Mouse (Mus musculus): ENCODE results near the gene Apeh. TPM values are rescaled to one million over a fixed set of nuclear protein-coding genes. Genes with fewer than 3 reads are reported as not detected.

The Apeh gene
- polyA plus RNA-seq, 1 experiment = 41.1 TPM

DNA sequence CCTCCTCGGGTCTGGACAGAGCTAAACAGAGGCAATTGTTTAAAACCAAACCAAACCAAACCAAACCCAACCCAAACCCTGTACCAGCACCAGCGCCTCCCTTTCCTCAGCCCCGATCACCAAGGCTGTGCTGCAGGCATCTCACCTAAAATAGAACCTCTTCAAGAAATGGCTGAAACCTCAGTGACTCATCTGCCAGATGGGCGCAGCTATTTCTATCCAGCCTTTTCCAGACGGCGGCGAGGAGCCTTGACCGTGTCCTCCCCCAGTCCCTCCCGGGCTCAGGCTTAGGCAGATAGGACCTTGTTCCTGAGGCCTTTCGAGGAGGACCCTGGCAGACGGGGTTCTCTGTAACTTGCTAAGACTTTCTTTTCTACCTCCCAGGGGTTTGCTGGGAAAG, 33.8 kb upstream of the Apeh start:
- H3K27ac ChIP-seq (replicated peaks; ENCODE audit: low read depth, low read length) = no peak overlapping the region
- no peaks in the 10 kb centered on the region for H3K4me1 ChIP-seq (ENCODE audit: control insufficient read depth, insufficient read depth, insufficient read length, low read length)
- no peak overlapping the region for H3K4me3 ChIP-seq (ENCODE audit: insufficient read depth, low read depth, low read length)

DNA sequence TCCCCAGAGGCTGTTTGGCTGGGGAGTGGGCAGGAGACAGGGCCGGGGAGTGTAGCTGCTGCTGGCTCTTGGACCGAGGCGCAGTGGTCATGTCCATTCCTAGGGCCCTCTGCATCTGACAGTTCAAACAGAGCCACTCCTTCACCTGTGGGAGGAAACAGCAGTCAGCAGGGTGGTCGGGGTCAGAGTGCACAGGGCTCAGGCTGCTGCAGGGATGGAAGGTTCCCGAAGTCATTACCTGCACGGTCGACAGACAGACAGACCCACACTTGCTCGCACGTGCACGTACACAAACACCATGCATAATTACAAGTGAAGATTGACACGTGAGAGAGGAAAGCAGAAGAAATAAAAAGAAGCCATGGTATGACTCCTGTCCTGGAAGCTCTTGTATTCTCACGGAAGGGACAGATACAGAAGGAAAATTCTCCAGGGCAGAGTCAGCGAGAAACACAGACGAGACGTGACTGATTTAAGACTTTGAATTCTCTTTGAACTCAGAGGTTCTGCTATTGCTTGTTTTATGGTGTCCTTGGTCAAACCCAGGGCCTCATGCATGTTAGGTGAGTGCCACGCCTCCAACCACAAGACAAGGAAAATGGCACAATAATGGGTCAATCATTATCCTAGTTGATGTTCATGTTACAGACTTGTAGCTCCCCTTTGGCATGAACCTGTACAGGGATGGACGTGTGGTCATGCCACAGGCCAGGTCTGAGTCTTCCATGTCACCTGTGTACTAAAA, 32.2 kb upstream of the Apeh start:
- H3K4me3 ChIP-seq (ENCODE audit: insufficient read depth, low read depth, low read length) = no peak overlapping the region
- no peak overlapping the region for H3K27ac ChIP-seq (replicated peaks; ENCODE audit: low read depth, low read length)
- H3K4me1 ChIP-seq (ENCODE audit: control insufficient read depth, insufficient read depth, insufficient read length, low read length) = no peaks in the 10 kb centered on the region; the same call in 1 of the 2 replicates

DNA sequence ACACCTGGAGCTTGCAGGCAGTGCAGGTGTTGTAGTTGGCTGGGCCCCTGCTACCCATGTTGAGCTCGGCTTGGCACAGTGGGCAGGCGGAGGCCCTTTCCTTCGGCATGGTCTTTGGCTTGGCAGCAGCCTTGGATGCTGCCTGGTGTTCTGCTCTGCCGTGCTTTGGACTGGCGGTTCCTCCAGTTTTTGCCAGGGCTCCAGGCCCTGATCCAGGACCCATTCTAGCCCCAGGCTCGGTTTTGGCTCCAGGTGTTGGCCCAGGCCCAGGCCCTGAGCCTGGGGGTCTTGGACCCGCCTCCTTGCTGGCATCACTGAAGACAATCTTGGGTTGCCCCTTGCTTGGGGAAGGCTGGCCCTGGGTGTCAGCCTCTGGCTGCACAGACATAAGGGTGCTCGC, 31.3 kb upstream of the Apeh start:
- Histone ChIP-seq H3K4me1 (ENCODE audit: control insufficient read depth, insufficient read depth, insufficient read length, low read length) (peaks cover 3% of the 10 kb centered on the region), H3K27ac (replicated peaks; ENCODE audit: low read depth, low read length) (no peak overlapping the region), H3K4me3 (ENCODE audit: insufficient read depth, low read depth, low read length) (no peak overlapping the region)

DNA sequence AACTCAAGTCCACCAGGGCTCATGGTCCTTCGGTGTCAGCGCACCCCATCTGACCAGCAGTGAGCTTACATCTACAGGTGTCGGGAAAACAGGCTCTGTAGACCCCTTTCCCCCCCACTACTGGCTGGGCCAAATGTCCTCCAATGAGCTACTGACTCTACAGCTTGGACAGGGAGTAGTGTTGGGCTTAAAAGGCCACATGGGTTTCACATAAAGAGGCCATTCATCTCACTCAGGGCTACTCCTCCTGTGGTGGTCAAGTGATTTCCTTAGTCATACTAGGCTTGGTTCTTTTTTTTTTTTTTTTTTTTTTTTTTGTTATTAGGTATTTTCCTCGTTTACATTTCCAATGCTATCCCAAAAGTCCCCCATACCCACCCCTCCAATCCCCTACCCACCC, 29.5 kb upstream of the Apeh start:
- Histone ChIP-seq H3K27ac (replicated peaks; ENCODE audit: low read depth, low read length) (no peak overlapping the region), H3K4me3 (ENCODE audit: insufficient read depth, low read depth, low read length) (no peak overlapping the region)

DNA sequence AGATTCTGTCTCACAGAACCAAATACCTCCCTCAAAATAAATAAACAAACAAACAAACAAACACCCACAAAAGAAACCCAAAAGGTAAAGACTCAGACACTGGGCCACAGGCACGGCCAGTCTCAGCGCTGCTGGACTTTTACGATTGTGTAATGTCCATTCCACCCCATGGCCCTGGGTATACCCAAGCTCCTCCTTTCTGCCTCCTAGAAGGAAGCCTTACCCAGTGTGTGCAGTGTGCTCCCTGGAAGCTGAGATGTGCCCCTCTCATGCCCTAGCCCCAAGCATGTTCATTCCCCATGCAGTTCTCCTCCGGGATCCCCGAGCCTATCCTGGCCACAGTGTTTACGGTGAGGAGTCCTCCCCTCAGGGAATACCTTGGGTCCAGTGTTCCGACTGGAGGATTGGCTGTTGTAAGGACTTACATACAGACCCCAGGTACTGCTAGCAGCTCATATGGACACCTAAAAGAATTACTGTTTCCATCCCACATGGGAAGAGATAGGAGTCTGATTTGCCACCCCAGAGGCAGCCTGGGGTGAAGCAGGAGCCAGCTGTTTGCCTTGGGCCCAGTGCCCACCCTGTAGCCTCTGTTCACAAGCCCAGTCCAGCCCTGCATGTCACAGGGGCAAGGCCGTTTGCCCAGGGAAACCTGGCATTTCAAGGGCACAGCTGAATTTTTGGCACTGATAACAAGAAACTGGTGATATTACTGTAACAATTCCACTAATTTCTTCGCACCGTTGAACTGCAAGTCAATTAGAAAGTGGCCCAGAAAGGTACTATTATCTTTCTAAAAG, 27.0 kb upstream of the Apeh start:
- Histone ChIP-seq H3K27ac (replicated peaks; ENCODE audit: low read depth, low read length) (peak overlapping the region; percentile 20; the same call in 1 of the 2 replicates), H3K4me1 (ENCODE audit: control insufficient read depth, insufficient read depth, insufficient read length, low read length) (peaks cover 13% of the 10 kb centered on the region), H3K4me3 (ENCODE audit: insufficient read depth, low read depth, low read length) (no peak overlapping the region)

More for the DNA sequence above, 29.5 kb upstream of the Apeh start:
- peaks cover 13% of the 10 kb centered on the region for H3K4me1 ChIP-seq (ENCODE audit: control insufficient read depth, insufficient read depth, insufficient read length, low read length)

DNA sequence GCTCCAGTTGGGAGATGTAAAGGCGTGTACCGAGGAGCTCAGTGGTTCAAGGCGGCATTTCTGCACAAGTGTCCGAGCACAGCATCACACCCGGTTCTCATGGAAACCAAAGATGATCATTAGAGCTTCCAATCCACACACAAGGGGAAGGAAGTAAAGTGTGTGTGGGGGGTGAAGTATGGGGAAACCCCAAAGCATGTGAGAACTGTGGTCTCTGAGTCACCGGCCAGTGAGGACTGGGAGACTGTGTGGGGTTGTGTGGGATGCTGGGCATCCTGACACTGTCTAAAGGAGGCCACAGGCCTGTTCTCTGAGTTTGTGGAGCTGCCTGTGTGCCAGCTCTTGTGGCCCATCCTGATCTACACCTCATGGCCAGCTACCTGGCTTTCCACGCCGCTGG, 26.3 kb upstream of the Apeh start:
- Histone ChIP-seq H3K4me1 (ENCODE audit: control insufficient read depth, insufficient read depth, insufficient read length, low read length) (peaks cover 13% of the 10 kb centered on the region), H3K27ac (replicated peaks; ENCODE audit: low read depth, low read length) (0 out of 2 replicates have a peak overlapping the region, but pooled peaks have one; percentile 20), H3K4me3 (ENCODE audit: insufficient read depth, low read depth, low read length) (no peak overlapping the region)

DNA sequence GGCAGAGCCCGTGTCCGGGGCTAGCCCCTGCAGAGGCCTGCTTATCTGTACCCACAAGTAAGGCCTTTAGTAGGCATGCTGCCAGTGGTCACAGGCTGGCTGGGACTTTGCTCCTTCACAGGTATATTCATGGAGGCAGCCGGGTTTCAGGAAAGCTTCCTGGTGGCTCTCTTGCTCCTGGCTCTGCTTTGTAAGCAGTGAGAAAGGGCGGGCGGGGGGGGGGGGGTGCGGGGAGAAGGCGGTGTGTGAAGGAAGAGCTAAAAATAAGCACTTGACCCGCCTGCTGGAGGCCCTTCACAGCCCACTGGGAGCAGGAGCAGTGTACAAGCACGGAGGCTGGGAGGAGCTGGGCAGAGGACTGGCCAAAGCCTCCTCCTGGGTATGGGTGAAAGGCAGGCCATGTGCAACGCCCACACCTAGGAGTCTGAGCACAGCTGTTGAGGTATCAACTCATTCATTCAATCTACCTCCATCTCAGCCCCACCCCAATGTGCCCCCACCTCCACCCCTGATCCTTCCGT, 25.5 kb upstream of the Apeh start:
- H3K4me3 ChIP-seq (ENCODE audit: insufficient read depth, low read depth, low read length) = no peak overlapping the region
- H3K27ac ChIP-seq (replicated peaks; ENCODE audit: low read depth, low read length) = peak overlapping the region; percentile 45; the same call in 1 of the 2 replicates
- peaks cover 13% of the 10 kb centered on the region for H3K4me1 ChIP-seq (ENCODE audit: control insufficient read depth, insufficient read depth, insufficient read length, low read length)

DNA sequence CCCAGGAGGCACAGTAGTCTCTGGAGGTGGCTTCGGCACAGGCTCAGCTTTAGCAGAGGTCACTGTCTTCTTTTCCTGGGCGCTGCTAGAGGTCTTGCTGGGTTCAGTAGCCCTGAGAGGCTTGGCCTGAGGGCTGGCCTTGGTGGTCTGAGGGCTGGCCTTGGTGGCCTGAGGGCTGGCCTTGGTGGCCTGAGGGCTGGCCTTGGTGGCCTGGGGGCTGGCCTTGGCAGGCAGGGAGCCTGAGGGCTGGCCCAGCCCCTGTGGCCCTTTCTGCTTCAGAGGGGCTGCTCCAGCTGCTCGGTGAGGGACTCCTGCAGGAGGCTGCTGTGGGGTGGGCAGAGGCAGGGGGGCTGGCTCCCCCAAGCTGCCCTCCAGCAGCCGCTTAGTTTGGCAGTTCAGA, 22.7 kb upstream of the Apeh start:
- Histone ChIP-seq H3K4me1 (ENCODE audit: control insufficient read depth, insufficient read depth, insufficient read length, low read length) (peaks cover 13% of the 10 kb centered on the region), H3K4me3 (ENCODE audit: insufficient read depth, low read depth, low read length) (no peak overlapping the region), H3K27ac (replicated peaks; ENCODE audit: low read depth, low read length) (no peak overlapping the region)

DNA sequence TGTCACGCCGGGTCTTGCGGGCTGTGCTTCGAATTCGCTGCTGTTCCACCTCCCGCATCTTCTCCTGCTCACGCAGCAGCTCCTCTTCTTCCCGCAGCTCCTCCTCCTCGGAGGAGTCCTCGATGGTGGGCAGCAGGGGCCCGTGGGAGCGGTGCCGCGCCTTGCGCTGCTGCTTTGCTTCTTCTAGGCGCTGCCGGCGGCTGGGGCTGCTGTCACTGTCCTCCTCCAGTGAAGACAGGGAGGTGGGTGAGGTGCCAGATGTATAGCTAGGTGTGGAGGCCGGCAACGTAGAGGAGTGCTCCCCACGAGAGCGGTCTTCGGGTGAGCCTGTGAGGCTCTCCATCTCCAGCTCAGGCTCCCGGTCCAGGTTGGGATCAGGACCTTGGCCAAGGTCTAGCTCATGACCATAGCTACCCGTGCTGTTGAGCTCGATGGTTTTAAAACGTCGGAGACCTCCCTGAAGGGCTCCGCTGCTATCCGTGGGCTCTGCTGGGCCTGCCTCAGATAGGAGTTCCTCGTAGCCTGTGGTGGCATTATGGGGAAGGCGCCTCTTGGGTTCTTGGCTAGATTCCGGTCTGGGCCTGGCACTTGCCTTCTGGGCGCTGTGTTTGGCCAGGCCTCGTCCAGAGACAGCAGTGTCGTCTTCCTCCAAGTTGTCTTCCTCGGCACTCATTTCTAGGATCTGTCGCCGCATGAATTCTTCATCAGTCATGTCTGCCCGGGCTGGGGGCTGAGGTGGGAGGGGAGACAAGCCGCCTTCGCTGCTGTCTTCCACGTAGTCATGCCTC, 21.1 kb upstream of the Apeh start:
- no peak overlapping the region for H3K27ac ChIP-seq (replicated peaks; ENCODE audit: low read depth, low read length)
- no peak overlapping the region for H3K4me3 ChIP-seq (ENCODE audit: insufficient read depth, low read depth, low read length)
- H3K4me1 ChIP-seq (ENCODE audit: control insufficient read depth, insufficient read depth, insufficient read length, low read length) = peaks cover 7% of the 10 kb centered on the region

DNA sequence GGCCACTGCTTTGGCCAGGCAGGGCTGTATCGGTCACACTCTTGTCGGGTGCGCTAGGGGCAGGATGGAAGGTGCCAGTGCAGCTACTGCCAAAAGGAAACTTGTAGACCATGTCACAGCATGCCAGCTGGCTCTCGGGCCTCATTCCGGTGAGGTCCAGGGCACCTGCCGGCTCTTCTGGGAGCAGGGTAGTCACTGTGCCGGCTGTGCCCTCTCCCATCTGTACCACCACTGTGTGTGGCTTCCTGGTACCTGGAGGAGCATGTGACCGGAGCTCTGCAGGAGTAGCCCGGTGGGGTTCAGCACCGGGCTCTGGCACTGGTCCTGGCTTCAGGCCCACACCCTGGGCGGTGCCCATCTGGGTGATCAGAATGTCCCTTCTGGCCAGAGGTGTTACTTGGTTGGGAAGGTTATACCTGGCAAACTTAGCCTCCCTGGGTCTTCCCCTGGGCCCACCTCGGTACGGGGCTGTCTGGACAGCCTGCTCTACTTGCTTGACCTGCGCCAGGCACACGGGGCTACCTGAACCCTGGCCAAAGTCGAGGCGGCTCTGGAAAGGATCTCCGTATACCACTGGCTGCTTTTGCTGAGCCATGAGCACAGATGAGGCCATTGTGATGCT, 18.4 kb upstream of the Apeh start:
- Histone ChIP-seq H3K4me1 (ENCODE audit: control insufficient read depth, insufficient read depth, insufficient read length, low read length) (no peaks in the 10 kb centered on the region; the same call in 1 of the 2 replicates), H3K4me3 (ENCODE audit: insufficient read depth, low read depth, low read length) (no peak overlapping the region), H3K27ac (replicated peaks; ENCODE audit: low read depth, low read length) (no peak overlapping the region)

DNA sequence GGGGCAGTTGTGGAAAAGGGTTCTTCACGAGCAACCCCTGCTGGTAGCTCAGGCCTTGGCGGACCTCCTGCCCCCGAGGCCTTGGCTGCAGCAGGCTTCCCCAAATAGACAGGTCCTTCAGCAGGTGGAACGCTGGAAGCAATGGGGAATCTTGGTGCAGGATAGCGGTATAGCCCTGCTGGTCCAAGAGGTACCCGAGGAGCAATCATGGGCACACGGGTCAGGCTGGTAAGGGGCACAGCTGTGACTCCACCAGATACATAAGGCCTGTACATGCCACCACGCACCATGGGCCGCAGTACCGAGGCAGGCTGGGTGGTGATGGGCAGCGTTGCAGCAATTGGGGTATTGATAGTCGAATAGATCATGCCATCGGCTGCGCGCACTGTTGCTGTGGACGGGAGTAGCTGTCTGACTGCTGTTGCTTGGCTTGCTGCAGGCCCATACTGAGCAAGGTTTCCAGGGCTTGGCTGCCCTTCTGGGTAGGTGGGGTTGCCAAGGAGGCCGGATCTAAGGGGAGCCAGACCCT, 17.3 kb upstream of the Apeh start:
- H3K4me1 ChIP-seq (ENCODE audit: control insufficient read depth, insufficient read depth, insufficient read length, low read length) = no peaks in the 10 kb centered on the region; the same call in 1 of the 2 replicates
- H3K4me3 ChIP-seq (ENCODE audit: insufficient read depth, low read depth, low read length) = no peak overlapping the region
- H3K27ac ChIP-seq (replicated peaks; ENCODE audit: low read depth, low read length) = no peak overlapping the region

DNA sequence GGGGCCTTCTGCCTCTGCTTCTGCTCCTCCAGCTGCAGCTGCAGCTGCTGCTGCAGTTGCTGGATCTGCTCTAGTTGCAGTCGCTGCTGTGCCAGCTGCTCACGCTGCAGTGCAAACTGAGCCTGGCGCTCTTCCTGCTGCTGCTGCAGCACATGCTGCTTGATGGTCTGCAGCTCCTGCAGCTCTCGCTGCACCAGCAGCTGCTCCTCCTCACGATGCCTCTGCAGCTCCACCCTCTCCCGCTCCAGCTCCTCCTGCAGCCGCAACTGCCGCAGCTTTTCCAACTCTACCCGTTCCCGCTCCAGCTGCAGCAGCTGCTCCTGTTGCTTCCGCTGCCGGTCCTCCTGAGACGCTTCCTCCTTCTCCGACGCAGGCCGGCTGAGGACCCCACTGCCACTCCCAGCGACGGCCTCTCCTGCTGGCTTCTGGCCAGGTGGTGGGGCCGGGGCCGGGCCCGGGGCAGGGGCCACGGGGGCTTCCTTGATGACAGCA, 16.7 kb upstream of the Apeh start:
- H3K27ac ChIP-seq (replicated peaks; ENCODE audit: low read depth, low read length) = no peak overlapping the region
- peak overlapping the region; percentile 20 for H3K4me3 ChIP-seq (ENCODE audit: insufficient read depth, low read depth, low read length)
- no peaks in the 10 kb centered on the region; the same call in 1 of the 2 replicates for H3K4me1 ChIP-seq (ENCODE audit: control insufficient read depth, insufficient read depth, insufficient read length, low read length)

DNA sequence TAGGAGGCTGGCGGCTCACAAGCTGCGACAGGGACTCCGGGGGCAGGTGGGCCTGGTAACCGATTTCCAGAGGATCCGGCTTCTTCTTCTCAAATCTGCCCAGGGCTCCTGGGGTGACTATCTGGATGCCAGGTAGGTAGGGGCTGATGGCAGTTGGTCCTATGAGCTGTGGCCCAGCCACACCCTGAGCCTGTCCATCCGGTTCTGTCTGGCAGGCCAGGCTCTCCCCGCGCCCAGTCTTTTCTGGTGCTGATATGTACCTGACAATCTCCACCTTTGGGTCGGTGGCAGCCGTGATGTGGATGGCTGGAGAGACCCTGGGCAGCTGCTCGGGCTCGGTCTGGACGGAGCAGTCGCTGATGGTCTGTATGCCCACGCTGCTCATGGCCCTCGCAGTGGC, 15.8 kb upstream of the Apeh start:
- Histone ChIP-seq H3K27ac (replicated peaks; ENCODE audit: low read depth, low read length) (no peak overlapping the region), H3K4me3 (ENCODE audit: insufficient read depth, low read depth, low read length) (no peak overlapping the region), H3K4me1 (ENCODE audit: control insufficient read depth, insufficient read depth, insufficient read length, low read length) (no peaks in the 10 kb centered on the region; the same call in 1 of the 2 replicates)

DNA sequence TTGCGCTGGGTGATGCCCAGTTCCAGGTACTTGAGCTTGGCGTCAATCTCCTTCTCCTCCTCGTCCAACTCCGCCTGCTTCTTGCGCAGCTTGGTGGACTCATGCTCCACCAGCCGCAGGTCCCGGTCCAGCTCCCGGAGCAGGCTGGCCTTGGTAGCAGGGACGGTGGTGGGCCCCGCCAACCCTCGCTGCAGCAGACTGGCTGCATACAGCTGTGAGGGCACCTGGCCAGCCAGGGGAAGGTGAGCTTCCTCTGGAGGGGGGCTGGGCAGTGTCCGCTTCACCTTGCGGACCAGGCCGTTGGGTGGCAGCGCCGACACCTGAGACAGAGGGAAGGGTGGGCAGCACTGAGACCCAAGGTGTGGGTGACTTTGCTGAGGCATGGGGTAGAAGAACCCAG, 13.5 kb upstream of the Apeh start:
- Histone ChIP-seq H3K4me3 (ENCODE audit: insufficient read depth, low read depth, low read length) (no peak overlapping the region), H3K27ac (replicated peaks; ENCODE audit: low read depth, low read length) (no peak overlapping the region), H3K4me1 (ENCODE audit: control insufficient read depth, insufficient read depth, insufficient read length, low read length) (no peaks in the 10 kb centered on the region; the same call in 1 of the 2 replicates)
